Mouse (Mus musculus) layer of hippocampus, adult 11-12 months (tissue): ENCODE measurements around the gene Rnf144b.

Source experiments
- DNase-seq: peaks from one replicate; pipeline ENCODE4 v3.0.0; 2022; ENCODE audit warnings: low spot score

Rnf144b gene

DNA sequence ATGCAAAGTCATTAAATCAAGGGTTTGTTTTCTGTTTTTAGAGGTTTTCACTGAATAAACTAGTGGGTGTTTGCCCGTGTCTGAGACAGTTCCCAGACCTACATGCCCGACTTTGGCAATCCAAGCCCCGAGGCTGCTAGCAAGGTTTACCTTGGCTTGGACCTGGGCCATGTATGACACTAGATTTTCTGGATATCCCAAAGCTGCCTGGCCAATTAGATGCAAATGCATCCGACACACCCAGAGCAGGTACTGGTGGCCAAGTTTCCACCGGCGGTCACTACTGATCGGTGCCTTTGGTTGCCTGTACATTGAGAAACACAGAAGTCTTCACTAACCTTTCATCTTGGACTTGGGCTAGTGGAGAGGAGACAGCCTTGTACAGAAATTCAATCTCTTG lies 144.0 kb downstream of the Rnf144b start:
- no peak for DNase-seq

DNA sequence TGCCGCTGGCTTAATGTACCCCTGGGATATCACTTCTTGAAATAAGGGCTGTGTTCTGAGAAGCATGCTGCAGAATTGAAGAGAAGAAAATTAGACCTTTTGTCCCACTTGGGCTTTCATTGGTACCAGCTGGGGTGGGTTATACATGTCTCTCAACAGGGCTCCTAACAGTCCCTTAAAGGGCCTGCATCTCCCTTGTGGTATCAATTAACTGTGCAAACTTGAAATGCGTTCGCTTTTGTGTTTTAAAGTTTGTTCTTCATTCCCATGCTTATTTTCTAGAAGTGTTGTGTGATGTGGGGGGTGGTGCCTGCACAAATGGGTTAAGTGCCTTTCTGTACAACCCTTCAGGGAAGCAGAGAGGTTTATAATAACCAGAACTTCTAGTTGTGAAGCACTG lies 145.8 kb downstream of the Rnf144b start:
- no peak for DNase-seq

- DNase-seq, result no peak
Measured at GRCm38 (mm10) chr13:47272928-47273327, 150.5 kb downstream of the Rnf144b start.

- DNase-seq, result no peak
Measured at GRCm38 (mm10) chr13:47273487-47273886, 151.0 kb downstream of the Rnf144b start.

DNA sequence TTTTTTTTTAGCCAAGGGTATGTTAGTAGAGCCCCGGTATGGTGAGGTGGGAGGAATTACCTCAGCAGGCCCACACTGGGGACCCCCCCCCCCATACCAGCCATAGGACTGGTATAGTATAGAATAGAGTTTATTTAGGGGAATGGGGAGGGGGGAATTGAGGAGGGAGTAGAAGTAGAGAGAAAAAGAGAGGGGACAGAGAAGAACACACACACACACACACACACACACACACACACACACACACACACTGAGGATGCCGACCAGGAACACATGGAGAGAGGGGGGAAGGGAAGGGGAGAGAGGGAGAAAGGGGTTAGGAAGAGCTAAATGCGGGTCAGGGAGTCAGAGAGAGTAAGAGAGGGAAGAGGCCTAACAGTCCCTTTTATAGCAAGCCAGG lies 151.7 kb downstream of the Rnf144b start:
- no peak for DNase-seq

- DNase-seq, result no peak
Measured at GRCm38 (mm10) chr13:47277000-47277823, 154.8 kb downstream of the Rnf144b start.

GRCm38 (mm10) chr13:47277824-47278290 lies 155.4 kb downstream of the Rnf144b start:
- no peak for DNase-seq

DNA sequence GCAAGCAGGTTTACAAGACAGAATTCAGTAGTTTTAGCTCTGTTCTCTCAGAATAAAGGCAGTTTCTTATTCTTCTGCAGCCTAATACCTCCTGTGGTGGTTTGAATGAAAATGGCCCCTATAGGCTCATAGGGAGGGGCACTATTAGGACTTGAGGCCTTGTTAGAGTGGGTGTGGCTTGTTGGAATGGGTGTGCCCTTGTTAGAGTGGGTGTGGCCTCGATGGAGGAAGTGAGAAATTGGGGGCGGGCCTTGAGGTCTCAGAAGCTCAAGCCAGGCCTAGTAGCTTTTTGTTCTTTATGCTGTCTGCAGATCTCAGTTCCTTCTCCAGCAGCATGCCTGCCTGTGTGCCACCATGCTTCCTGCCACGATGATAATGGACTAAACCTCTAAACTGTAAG lies 159.8 kb downstream of the Rnf144b start:
- no peak for DNase-seq

GRCm38 (mm10) chr13:47288449-47288848 lies 166.0 kb downstream of the Rnf144b start:
- DNase-seq, result peak; percentile 84

- DNase-seq, result no peak
Measured at GRCm38 (mm10) chr13:47296465-47296864, 174.0 kb downstream of the Rnf144b start.
